15 mouse cellular contexts compared by ENCODE assay signal in genomic region chr15:77220833-77221232, GRCm38 (mm10).
A peak's percentile ranks its signal among the peaks of the same experiment; 100 is the strongest.
DNase-seq lines count a peak whose midpoint lies in the region; ATAC-seq and TF ChIP-seq lines count a peak whose summit lies in the region.
"Had no signal": no experiment of that assay in that cellular context is flagged by ENCODE, and none has a peak within 500 bp of the region (broad histone marks: within the 10 kb centered on the region; RNA-seq: fewer than 3 reads in every experiment).

No protein-coding gene starts in this region.

- H3K27me3 ChIP-seq in kidney, embryonic 15.5 days = no peaks in the 10 kb centered on the region
- H3K27me3 ChIP-seq in kidney, embryonic 16.5 days (ENCODE audit: insufficient read depth, low read length) = no peaks in the 10 kb centered on the region
- H3K27me3 ChIP-seq in G1E (ENCODE audit: insufficient read depth, low read length) (no peaks in the 10 kb centered on the region), MEL (ENCODE audit: control insufficient read depth in 1 of 2, insufficient read depth in 2 of 2, low read length in 2 of 2) (no peaks in the 10 kb centered on the region)
- H3K27me3 ChIP-seq: embryonic facial prominence, embryonic 12.5 days; forebrain, embryonic 12.5 days had no signal

- no peak overlapping the region for H3K9ac ChIP-seq in kidney, embryonic 15.5 days
- no peak overlapping the region for H3K9ac ChIP-seq in kidney, embryonic 16.5 days (replicated peaks; ENCODE audit: low read length)
- no peak overlapping the region for H3K9ac ChIP-seq in MEL (ENCODE audit: control insufficient read depth, low read depth, low read length, poor library complexity, severe bottlenecking)
- H3K9ac ChIP-seq: embryonic facial prominence, embryonic 12.5 days; forebrain, embryonic 12.5 days had no signal

- no peaks in the 10 kb centered on the region for H3K9me3 ChIP-seq in kidney, embryonic 15.5 days (replicated peaks)
- no peaks in the 10 kb centered on the region for H3K9me3 ChIP-seq in kidney, embryonic 16.5 days (ENCODE audit: low read length)
- H3K9me3 ChIP-seq in G1E (replicated peaks) = no peaks in the 10 kb centered on the region
- no peaks in the 10 kb centered on the region for H3K9me3 ChIP-seq in MEL (replicated peaks; ENCODE audit: insufficient read depth, low read length)
- H3K9me3 ChIP-seq: embryonic facial prominence, embryonic 10.5 days; embryonic facial prominence, embryonic 12.5 days; forebrain, embryonic 10.5 days; forebrain, embryonic 12.5 days had no signal

- H3K27ac ChIP-seq in kidney, embryonic 15.5 days = 0 out of 2 replicates have a peak overlapping the region, but pooled peaks have one; percentile 37
- H3K27ac ChIP-seq in kidney, embryonic 16.5 days (ENCODE audit: low read length) = no peak overlapping the region
- H3K27ac ChIP-seq in MEL (ENCODE audit: control insufficient read depth, low read depth, low read length) = peak overlapping the region; percentile 23; the same call in 1 of the 2 replicates
- H3K27ac ChIP-seq in embryonic fibroblast, embryonic 13.5 days (ENCODE audit: insufficient read depth, low read length) = peak overlapping the region; percentile 92
- H3K27ac ChIP-seq: embryonic facial prominence, embryonic 10.5 days; embryonic facial prominence, embryonic 12.5 days; forebrain, embryonic 10.5 days; forebrain, embryonic 12.5 days had no signal

- ATAC-seq in kidney, embryonic 15.5 days (replicated peaks; ENCODE audit: low FRiP score) = no peak
- ATAC-seq in kidney, embryonic 16.5 days (ENCODE audit: low FRiP score, low TSS enrichment) = no peak
- peak; percentile 52 for ATAC-seq in G1E (ENCODE audit: extremely low read depth, insufficient number of reproducible peaks, low FRiP score, poor library complexity, severe bottlenecking)
- ATAC-seq: forebrain, embryonic 14.5 days; forebrain, embryonic 16.5 days had no signal

- no peak for TF ChIP-seq POLR2A in MEL (IDR thresholded peaks at IDR 0.05; ENCODE audit: control insufficient read depth in 1 of 2, insufficient read depth in 1 of 2, low read depth in 1 of 2, low read length in 2 of 2, poor library complexity in 1 of 2)
- no peak for TF ChIP-seq POLR2A in embryonic fibroblast, embryonic 13.5 days (IDR thresholded peaks at IDR 0.05; ENCODE audit: low read depth, low read length)

- WGBS in kidney, embryonic 15.5 days = 78% methylated on average over 4 of the region's 4 CpGs
- WGBS in kidney, embryonic 16.5 days = 71% methylated on average over 4 of the region's 4 CpGs

- TF ChIP-seq RAD21 in MEL (IDR thresholded peaks at IDR 0.05; ENCODE audit: low read depth, low read length) = no peak

- H3K4me3 ChIP-seq in kidney, embryonic 15.5 days (replicated peaks) = no peak overlapping the region
- H3K4me3 ChIP-seq in kidney, embryonic 16.5 days (ENCODE audit: low read length) = no peak overlapping the region
- H3K4me3 ChIP-seq in G1E (ENCODE audit: low read depth, low read length) (no peak overlapping the region), MEL (ENCODE audit: control insufficient read depth in 1 of 2, insufficient read depth in 1 of 2, low read depth in 2 of 2, low read length in 2 of 2) (no peak overlapping the region)
- H3K4me3 ChIP-seq in embryonic fibroblast, embryonic 13.5 days (ENCODE audit: insufficient read depth, low read length) = no peak overlapping the region
- H3K4me3 ChIP-seq: embryonic facial prominence, embryonic 10.5 days; embryonic facial prominence, embryonic 12.5 days; erythroblast, embryonic 14.5 days; forebrain, embryonic 10.5 days; forebrain, embryonic 12.5 days had no signal

- H3K4me2 ChIP-seq in kidney, embryonic 15.5 days = no peak overlapping the region
- no peak overlapping the region for H3K4me2 ChIP-seq in kidney, embryonic 16.5 days (replicated peaks; ENCODE audit: low read depth, low read length)
- H3K4me2 ChIP-seq: embryonic facial prominence, embryonic 12.5 days; forebrain, embryonic 12.5 days had no signal

- DNase-seq in G1E (ENCODE audit: low spot score) (no peak), MEL (ENCODE audit: low read depth, low spot score) (peak; percentile 34)
- no peak for DNase-seq in thymus, postnatal 25 days
- no peak for DNase-seq in spleen, adult 18-20 months
- no peak for DNase-seq in layer of hippocampus, postnatal 10 days (ENCODE audit: low spot score in 2 of 2)

- peaks cover 43% of the 10 kb centered on the region for H3K4me1 ChIP-seq in kidney, embryonic 15.5 days
- H3K4me1 ChIP-seq in kidney, embryonic 16.5 days (ENCODE audit: insufficient read depth, low read length) = peaks cover 38% of the 10 kb centered on the region
- H3K4me1 ChIP-seq in G1E (ENCODE audit: insufficient read depth, low read depth, low read length) = peaks cover 68% of the 10 kb centered on the region
- peaks cover 4 to 15% of the 10 kb centered on the region in 2 experiments for H3K4me1 ChIP-seq in MEL (ENCODE audit: control insufficient read depth in 1 of 2, insufficient read depth in 2 of 2, low read length in 2 of 2)
- H3K4me1 ChIP-seq in embryonic fibroblast, embryonic 13.5 days (ENCODE audit: control insufficient read depth, insufficient read depth, low read length) = peaks cover 30% of the 10 kb centered on the region

- TF ChIP-seq EP300 in MEL (IDR thresholded peaks at IDR 0.05; ENCODE audit: low read depth in 1 of 2, low read length in 2 of 2) = peak; percentile 62 to 75

- no peaks in the 10 kb centered on the region for H3K79me2 ChIP-seq in MEL (ENCODE audit: control insufficient read depth, insufficient read depth, low read length, poor library complexity)

- TF ChIP-seq CTCF in G1E (IDR thresholded peaks at IDR 0.05; ENCODE audit: low read depth, low read length) (no peak), MEL (IDR thresholded peaks at IDR 0.05 in 2 of 3, conservative IDR thresholded peaks at IDR 0.05 in 1 of 3; ENCODE audit: control insufficient read depth in 1 of 3, insufficient read depth in 1 of 3, low read depth in 2 of 3, low read length in 3 of 3, poor library complexity in 1 of 3, severe bottlenecking in 1 of 3) (no peak)
- TF ChIP-seq CTCF in embryonic fibroblast, embryonic 13.5 days (IDR thresholded peaks at IDR 0.05; ENCODE audit: borderline replicate concordance, insufficient read depth, low read length) = no peak

- no peaks in the 10 kb centered on the region for H3K36me3 ChIP-seq in kidney, embryonic 15.5 days
- H3K36me3 ChIP-seq in kidney, embryonic 16.5 days (ENCODE audit: insufficient read depth, low read length) = no peaks in the 10 kb centered on the region
- H3K36me3 ChIP-seq in G1E (replicated peaks) = no peaks in the 10 kb centered on the region
- H3K36me3 ChIP-seq in MEL (ENCODE audit: control insufficient read depth in 1 of 2, insufficient read depth in 2 of 2, low read length in 2 of 2) = peaks cover 0 to 21% of the 10 kb centered on the region in 2 experiments; a peak in 2 of 4 replicates
- H3K36me3 ChIP-seq: embryonic facial prominence, embryonic 12.5 days; forebrain, embryonic 10.5 days; forebrain, embryonic 12.5 days had no signal

TF ChIP-seq in MEL, 35 proteins besides CTCF, POLR2A, EP300 and RAD21:
- TF ChIP-seq BHLHE40 (IDR thresholded peaks at IDR 0.05; ENCODE audit: borderline replicate concordance, low read depth, low read length) (no peak), ZMIZ1 (IDR thresholded peaks at IDR 0.05; ENCODE audit: low read depth, low read length) (no peak), HCFC1 (IDR thresholded peaks at IDR 0.05; ENCODE audit: low read depth, low read length) (no peak), SIN3A (IDR thresholded peaks at IDR 0.05; ENCODE audit: low read length) (no peak), TAL1 (IDR thresholded peaks at IDR 0.05; ENCODE audit: low read length) (no peak), MYB (IDR thresholded peaks at IDR 0.05; ENCODE audit: low read depth, low read length) (0 out of 2 replicates have a peak, but pooled peaks have one; percentile 18), ZNF384 (IDR thresholded peaks at IDR 0.05; ENCODE audit: low read depth, low read length) (0 out of 2 replicates have a peak, but pooled peaks have one; percentile 22), GATA1 (IDR thresholded peaks at IDR 0.05; ENCODE audit: low read depth, low read length) (peak; percentile 33; the same call in 1 of the 2 replicates), POLR2AphosphoS5 (IDR thresholded peaks at IDR 0.05; ENCODE audit: borderline replicate concordance, low read depth, low read length) (no peak), MAX (IDR thresholded peaks at IDR 0.05; ENCODE audit: low read length) (no peak), RCOR1 (IDR thresholded peaks at IDR 0.05; ENCODE audit: low read depth, low read length) (0 out of 2 replicates have a peak, but pooled peaks have one; percentile 41), TCF12 (IDR thresholded peaks at IDR 0.05; ENCODE audit: low read depth, low read length) (peak; percentile 54), CHD1 (IDR thresholded peaks at IDR 0.05; ENCODE audit: low read depth, low read length) (no peak), ETS1 (IDR thresholded peaks at IDR 0.05; ENCODE audit: low read depth, low read length) (peak; percentile 47; the same call in 1 of the 2 replicates)
